Mouse (Mus musculus) adrenal gland, adult 8-10 months (tissue): ENCODE results near the gene Mrc1. TPM values are rescaled to one million over a fixed set of nuclear protein-coding genes. Genes with fewer than 3 reads are reported as not detected.
"Not testable (repeated sequence)": the region's sequence is repeated elsewhere in the genome, so short reads cannot be mapped to it uniquely, and the experiment has no call there.

Source experiments
- DNase-seq: peaks from one replicate; pipeline ENCODE4 v3.0.0; 2022
- total RNA-seq, 4 experiments: library from RNA; stranded (reverse); gene quantifications; 2 replicates each; pipeline ENCODE4 v1.2.4; 2022

Gene Mrc1
- 10 to 100 TPM; 15.2 to 32.1 (median 23.1) TPM for total RNA-seq

GRCm38 (mm10) chr2:14229149-14229548 is at the start of gene Mrc1:
Gene Mrc1 (plus strand): TSS chr2:14229392.
- DNase-seq, result no peak

GRCm38 (mm10) chr2:14184375-14184774 is 44.8 kb upstream of the Mrc1 start:
- no peak for DNase-seq

GRCm38 (mm10) chr2:14190684-14191083 is 38.5 kb upstream of the Mrc1 start:
- no peak for DNase-seq

- no peak for DNase-seq
Measured at GRCm38 (mm10) chr2:14191601-14192000, 37.6 kb upstream of the Mrc1 start.

- DNase-seq, result no peak
Measured at GRCm38 (mm10) chr2:14192046-14192445, 37.1 kb upstream of the Mrc1 start.

- not testable (repeated sequence) for DNase-seq
Measured at GRCm38 (mm10) chr2:14198325-14198903, 30.8 kb upstream of the Mrc1 start.

GRCm38 (mm10) chr2:14199621-14200020 is 29.6 kb upstream of the Mrc1 start:
- no peak for DNase-seq

- DNase-seq, result not testable (repeated sequence)
Measured at GRCm38 (mm10) chr2:14200879-14201445, 28.2 kb upstream of the Mrc1 start.

- DNase-seq, result no peak
Measured at GRCm38 (mm10) chr2:14204308-14204707, 24.9 kb upstream of the Mrc1 start.

GRCm38 (mm10) chr2:14206798-14207197 is 22.4 kb upstream of the Mrc1 start:
- no peak for DNase-seq

- no peak for DNase-seq
Measured at GRCm38 (mm10) chr2:14210731-14211130, 18.5 kb upstream of the Mrc1 start.

- no peak for DNase-seq
Measured at GRCm38 (mm10) chr2:14211606-14212005, 17.6 kb upstream of the Mrc1 start.

GRCm38 (mm10) chr2:14214764-14215163 is 14.4 kb upstream of the Mrc1 start:
- DNase-seq, result no peak

GRCm38 (mm10) chr2:14216653-14217052 is 12.5 kb upstream of the Mrc1 start:
- DNase-seq, result no peak

- no peak for DNase-seq
Measured at GRCm38 (mm10) chr2:14218126-14218525, 11.1 kb upstream of the Mrc1 start.

- no peak for DNase-seq
Measured at GRCm38 (mm10) chr2:14224387-14224786, 4.8 kb upstream of the Mrc1 start.

GRCm38 (mm10) chr2:14228495-14228894 is 697 bp upstream of the Mrc1 start:
- no peak for DNase-seq

- no peak for DNase-seq
Measured at GRCm38 (mm10) chr2:14229979-14230378, 787 bp downstream of the Mrc1 start.

- DNase-seq, result no peak
Measured at GRCm38 (mm10) chr2:14232897-14233296, 3.7 kb downstream of the Mrc1 start.

GRCm38 (mm10) chr2:14233983-14234382 is 4.8 kb downstream of the Mrc1 start:
- DNase-seq, result no peak

GRCm38 (mm10) chr2:14235319-14235718 is 6.1 kb downstream of the Mrc1 start:
- no peak for DNase-seq

GRCm38 (mm10) chr2:14236920-14237319 is 7.7 kb downstream of the Mrc1 start:
- no peak for DNase-seq

GRCm38 (mm10) chr2:14237723-14238122 is 8.5 kb downstream of the Mrc1 start:
- no peak for DNase-seq

GRCm38 (mm10) chr2:14239151-14239550 is 10.0 kb downstream of the Mrc1 start:
- peak; percentile 13 for DNase-seq

GRCm38 (mm10) chr2:14244157-14244556 is 15.0 kb downstream of the Mrc1 start:
- DNase-seq, result no peak
